Mouse (Mus musculus) spleen, adult 2 months (tissue): ENCODE results near the gene Lmtk2.

Source experiments
- CTCF ChIP-seq: fragments of 200-500 bp; IDR thresholded peaks from 2 replicates; pipeline ENCODE4 v1.5.1; 2011; ENCODE audit warnings: mild to moderate bottlenecking, inconsistent platforms; ENCODE audit not compliant: insufficient read depth, insufficient read length, insufficient replicate concordance; ENCODE audit errors: extremely low read depth
- POLR2A ChIP-seq: fragments of 200-500 bp; IDR thresholded peaks from 2 replicates; pipeline ENCODE4 v1.6.1; 2011; ENCODE audit warnings: low read depth, low read length, inconsistent platforms

GRCm38 (mm10) chr5:144098640-144098929 lies 1.7 kb upstream of the Lmtk2 start:
- TF ChIP-seq CTCF (no peak), POLR2A (no peak)
